Mouse (Mus musculus): ENCODE data around the gene Zzef1. TPM values are rescaled to one million over a fixed set of nuclear protein-coding genes. Genes with fewer than 3 reads are reported as not detected.

Gene Zzef1
- polyA plus RNA-seq, 1 experiment from 2014 or later, result 6.9 TPM

DNA sequence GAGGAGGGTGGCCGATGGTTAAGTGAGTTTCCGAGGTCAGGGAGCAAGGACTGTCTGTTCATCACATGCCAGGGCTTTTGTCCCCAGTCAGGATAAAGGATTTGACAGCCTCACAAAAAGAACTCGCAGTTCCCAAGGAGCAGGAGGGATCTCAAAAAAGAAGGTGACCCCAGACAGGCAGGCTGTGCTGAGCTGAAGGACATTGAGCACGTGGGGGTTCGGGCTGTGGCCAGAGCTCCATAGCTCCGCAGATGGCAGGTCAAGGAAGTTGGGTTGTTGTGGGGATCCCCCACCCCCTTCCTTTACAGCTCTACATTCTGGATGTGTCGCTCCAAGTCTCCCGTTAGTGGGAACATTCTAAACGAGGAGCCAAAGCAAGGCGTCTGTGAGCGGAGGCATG is 151.8 kb downstream of the Zzef1 start:
- ATAC-seq (replicated peaks; ENCODE audit: low FRiP score, low read depth), result no peak

DNA sequence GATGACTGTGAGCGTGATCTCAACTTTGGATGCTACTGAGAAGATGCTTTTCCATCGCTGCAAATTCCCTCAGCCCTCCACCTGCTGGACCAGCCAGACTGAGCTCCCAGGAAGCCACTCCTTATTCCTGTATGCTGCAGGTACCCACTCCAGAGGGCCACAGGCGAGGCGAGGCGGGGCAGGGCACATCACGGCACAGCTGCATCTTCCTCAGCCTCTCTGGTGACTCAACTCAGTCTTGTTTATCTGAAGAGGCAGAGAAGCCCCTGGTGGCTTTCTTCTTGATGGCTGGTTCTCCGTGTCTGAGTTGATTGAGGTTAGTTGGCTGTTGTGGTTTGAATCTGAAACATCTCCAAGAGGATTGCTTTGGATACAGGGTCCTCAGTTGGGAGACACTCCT is 152.2 kb downstream of the Zzef1 start:
- peaks cover 25% of the 10 kb centered on the region for H3K4me1 ChIP-seq (replicated peaks; ENCODE audit: insufficient read depth, low read length)
- 79% methylated on average over 7 of the region's 7 CpGs for WGBS
- H3K36me3 ChIP-seq (ENCODE audit: insufficient read depth, low read length), result no peaks in the 10 kb centered on the region

More for the DNA sequence above, 151.8 kb downstream of the Zzef1 start:
- Histone ChIP-seq H3K36me3 (ENCODE audit: insufficient read depth, low read length) (no peaks in the 10 kb centered on the region), H3K4me1 (replicated peaks; ENCODE audit: insufficient read depth, low read length) (peaks cover 25% of the 10 kb centered on the region), H3K27ac (no peak overlapping the region), H3K4me2 (ENCODE audit: low read length) (no peak overlapping the region), H3K27me3 (ENCODE audit: insufficient read depth, low read length) (no peaks in the 10 kb centered on the region), H3K4me3 (replicated peaks; ENCODE audit: low read depth, low read length) (no peak overlapping the region), H3K9me3 (replicated peaks; ENCODE audit: low read length) (no peaks in the 10 kb centered on the region), H3K9ac (ENCODE audit: low read depth, low read length) (no peak overlapping the region)
- no peak for TF ChIP-seq CTCF (IDR thresholded peaks at IDR 0.05; ENCODE audit: low read depth)
- DNase-seq (ENCODE audit: low spot score), result no peak
- 75% methylated on average over 11 of the region's 11 CpGs for WGBS

DNA sequence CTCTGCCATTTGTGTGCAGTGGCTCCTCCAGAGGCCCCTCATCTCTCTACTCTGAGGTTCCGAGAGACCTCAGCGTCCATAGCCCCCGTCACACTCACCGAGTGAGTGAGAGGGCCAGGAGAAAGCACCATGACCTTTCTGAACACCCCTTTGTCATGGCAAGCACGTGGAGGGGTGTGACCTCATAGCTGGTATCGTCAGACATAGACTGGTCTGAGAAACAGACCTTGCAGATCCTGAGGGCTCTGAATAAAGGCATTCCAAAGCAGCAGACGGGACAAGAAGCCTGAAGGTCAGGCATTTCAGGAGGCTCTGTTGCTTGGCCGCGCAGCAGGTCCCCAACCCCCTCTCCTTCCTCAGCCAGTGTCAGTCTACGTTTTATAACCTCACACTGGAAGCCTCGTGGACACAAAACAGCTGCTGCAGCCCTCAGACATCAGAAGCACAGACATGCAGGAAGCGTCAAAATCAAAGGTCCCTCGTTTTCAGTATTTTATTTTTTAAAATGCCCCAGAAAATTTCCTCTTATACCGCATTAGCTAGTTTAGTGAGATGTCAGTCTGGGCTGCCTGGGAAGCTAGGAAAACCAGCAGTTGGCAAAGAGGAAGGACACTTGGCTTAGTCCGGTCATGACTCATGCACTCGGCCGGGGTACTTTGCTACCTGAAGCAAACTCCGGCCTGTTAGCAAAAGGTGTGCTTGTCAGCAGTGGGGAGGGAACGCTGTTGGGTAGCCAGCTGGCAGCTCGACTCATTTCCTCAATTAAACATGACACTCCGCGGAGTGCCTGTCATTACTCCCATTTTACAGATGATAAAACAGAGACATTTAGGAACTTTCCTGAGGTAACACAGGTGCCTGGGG is 155.3 kb downstream of the Zzef1 start:
- Histone ChIP-seq H3K27me3 (ENCODE audit: insufficient read depth, low read length) (no peaks in the 10 kb centered on the region), H3K9me3 (replicated peaks; ENCODE audit: low read length) (no peaks in the 10 kb centered on the region), H3K27ac (peak overlapping the region; percentile 3; the same call in 1 of the 2 replicates), H3K9ac (ENCODE audit: low read depth, low read length) (no peak overlapping the region), H3K4me3 (replicated peaks; ENCODE audit: low read depth, low read length) (no peak overlapping the region), H3K4me1 (replicated peaks; ENCODE audit: insufficient read depth, low read length) (peaks cover 17% of the 10 kb centered on the region), H3K36me3 (ENCODE audit: insufficient read depth, low read length) (no peaks in the 10 kb centered on the region), H3K4me2 (ENCODE audit: low read length) (no peak overlapping the region)
- DNase-seq (ENCODE audit: low spot score), result peak; percentile 75
- 29% methylated on average over 22 of the region's 22 CpGs for WGBS
- no peak for TF ChIP-seq CTCF (IDR thresholded peaks at IDR 0.05; ENCODE audit: low read depth)
- ATAC-seq (replicated peaks; ENCODE audit: low FRiP score, low read depth), result no peak

More for the DNA sequence above, 152.2 kb downstream of the Zzef1 start:
- H3K27me3 ChIP-seq (ENCODE audit: insufficient read depth, low read length), result no peaks in the 10 kb centered on the region
- H3K9ac ChIP-seq (ENCODE audit: low read depth, low read length), result no peak overlapping the region
- H3K4me3 ChIP-seq (replicated peaks; ENCODE audit: low read depth, low read length), result no peak overlapping the region
- H3K27ac ChIP-seq, result no peak overlapping the region
- H3K9me3 ChIP-seq (replicated peaks; ENCODE audit: low read length), result no peaks in the 10 kb centered on the region
- DNase-seq (ENCODE audit: low spot score), result no peak
- no peak for TF ChIP-seq CTCF (IDR thresholded peaks at IDR 0.05; ENCODE audit: low read depth)
- H3K4me2 ChIP-seq (ENCODE audit: low read length), result no peak overlapping the region
- ATAC-seq (replicated peaks; ENCODE audit: low FRiP score, low read depth), result no peak

DNA sequence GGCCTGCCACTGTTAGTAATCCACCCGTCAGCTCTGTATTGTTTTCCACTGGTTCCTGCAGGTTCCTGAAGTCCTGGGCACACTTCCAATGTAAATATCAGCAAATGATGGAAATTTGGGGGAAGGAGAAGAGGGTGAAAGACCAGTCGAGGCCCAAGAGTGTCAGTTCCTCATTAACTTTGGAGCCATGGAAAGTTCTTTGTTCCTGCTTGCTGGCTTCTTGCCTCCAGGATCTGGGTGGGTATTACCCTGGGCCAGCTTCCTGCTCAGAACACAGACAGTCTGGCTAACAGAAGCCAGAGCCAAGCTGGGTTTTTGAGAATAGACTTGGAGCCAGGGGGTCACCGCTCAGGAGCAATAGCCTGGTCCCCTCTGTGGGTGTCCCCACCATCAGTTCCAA is 156.2 kb downstream of the Zzef1 start:
- DNase-seq (ENCODE audit: low spot score) (peak; percentile 66), ATAC-seq (replicated peaks; ENCODE audit: low FRiP score, low read depth) (no peak)
- no peak overlapping the region for H3K9ac ChIP-seq (ENCODE audit: low read depth, low read length)
- H3K9me3 ChIP-seq (replicated peaks; ENCODE audit: low read length), result no peaks in the 10 kb centered on the region
- H3K27ac ChIP-seq, result peak overlapping the region; percentile 37; the same call in 1 of the 2 replicates
- WGBS, result 33% methylated on average over 3 of the region's 3 CpGs
- H3K4me3 ChIP-seq (replicated peaks; ENCODE audit: low read depth, low read length), result no peak overlapping the region
- peaks cover 13% of the 10 kb centered on the region for H3K4me1 ChIP-seq (replicated peaks; ENCODE audit: insufficient read depth, low read length)
- no peak overlapping the region for H3K4me2 ChIP-seq (ENCODE audit: low read length)
- no peaks in the 10 kb centered on the region for H3K27me3 ChIP-seq (ENCODE audit: insufficient read depth, low read length)
- H3K36me3 ChIP-seq (ENCODE audit: insufficient read depth, low read length), result no peaks in the 10 kb centered on the region
- TF ChIP-seq CTCF (IDR thresholded peaks at IDR 0.05; ENCODE audit: low read depth), result no peak

DNA sequence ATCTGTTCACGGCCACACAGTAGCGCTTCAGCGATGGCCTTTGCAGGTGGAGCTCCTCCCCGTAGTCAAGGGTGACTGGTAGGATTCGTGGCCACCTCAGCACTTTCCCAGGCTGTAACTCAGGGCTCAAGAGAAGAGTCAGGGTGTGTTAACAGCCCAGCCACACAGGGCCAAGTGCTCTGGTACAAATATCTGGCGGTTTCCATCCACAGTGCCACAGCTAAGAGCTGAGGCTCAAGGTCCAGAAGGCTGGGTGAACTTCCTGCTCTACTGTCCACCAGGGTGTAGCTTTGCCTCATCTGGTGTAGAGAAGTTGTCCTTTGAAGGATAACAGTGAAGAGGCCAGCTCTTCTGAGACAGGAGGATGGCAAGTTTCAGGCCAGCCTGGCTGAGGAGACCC is 156.7 kb downstream of the Zzef1 start:
- H3K27me3 ChIP-seq (ENCODE audit: insufficient read depth, low read length), result no peaks in the 10 kb centered on the region
- no peaks in the 10 kb centered on the region for H3K9me3 ChIP-seq (replicated peaks; ENCODE audit: low read length)
- no peak for ATAC-seq (replicated peaks; ENCODE audit: low FRiP score, low read depth)
- 70% methylated on average over 6 of the region's 6 CpGs for WGBS
- H3K27ac ChIP-seq, result peak overlapping the region; percentile 37
- H3K9ac ChIP-seq (ENCODE audit: low read depth, low read length), result no peak overlapping the region
- no peak for DNase-seq (ENCODE audit: low spot score)
- no peak for TF ChIP-seq CTCF (IDR thresholded peaks at IDR 0.05; ENCODE audit: low read depth)
- H3K4me3 ChIP-seq (replicated peaks; ENCODE audit: low read depth, low read length), result no peak overlapping the region
- no peak overlapping the region for H3K4me2 ChIP-seq (ENCODE audit: low read length)
- H3K4me1 ChIP-seq (replicated peaks; ENCODE audit: insufficient read depth, low read length), result peaks cover 13% of the 10 kb centered on the region
- no peaks in the 10 kb centered on the region for H3K36me3 ChIP-seq (ENCODE audit: insufficient read depth, low read length)

DNA sequence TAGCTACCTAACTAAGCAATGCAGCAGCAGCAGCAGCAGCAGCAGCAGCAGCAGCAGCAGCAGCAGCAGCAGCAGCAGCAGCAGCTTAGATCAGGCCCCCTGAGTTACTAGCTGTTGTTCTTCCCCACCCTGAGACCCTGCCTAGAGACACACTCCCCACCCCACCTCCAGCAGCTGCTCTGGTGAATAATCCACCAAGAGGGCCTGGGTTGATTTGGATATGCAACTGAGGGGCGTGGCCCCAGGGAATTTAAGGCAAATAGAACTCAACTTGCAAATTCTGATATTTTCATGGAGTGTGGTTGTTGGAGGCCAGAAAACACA is 157.1 kb downstream of the Zzef1 start:
- WGBS, result 91% methylated on average over 1 of the region's 1 CpGs
- DNase-seq (ENCODE audit: low spot score) (no peak), ATAC-seq (replicated peaks; ENCODE audit: low FRiP score, low read depth) (no peak)
- no peak overlapping the region for H3K4me3 ChIP-seq (replicated peaks; ENCODE audit: low read depth, low read length)
- peaks cover 13% of the 10 kb centered on the region for H3K4me1 ChIP-seq (replicated peaks; ENCODE audit: insufficient read depth, low read length)
- no peak overlapping the region for H3K9ac ChIP-seq (ENCODE audit: low read depth, low read length)
- no peaks in the 10 kb centered on the region for H3K27me3 ChIP-seq (ENCODE audit: insufficient read depth, low read length)
- H3K27ac ChIP-seq, result peak overlapping the region; percentile 37
- no peaks in the 10 kb centered on the region for H3K36me3 ChIP-seq (ENCODE audit: insufficient read depth, low read length)
- no peaks in the 10 kb centered on the region for H3K9me3 ChIP-seq (replicated peaks; ENCODE audit: low read length)
- no peak for TF ChIP-seq CTCF (IDR thresholded peaks at IDR 0.05; ENCODE audit: low read depth)
- no peak overlapping the region for H3K4me2 ChIP-seq (ENCODE audit: low read length)
